Mouse (Mus musculus) small intestine, adult 2 months (tissue): ENCODE results near the gene Xirp2.

ENCODE experiments used
- CTCF ChIP-seq: fragments of 200-500 bp; IDR thresholded peaks from 2 replicates; pipeline ENCODE4 v1.5.1; 2012; ENCODE audit warnings: low read depth, mild to moderate bottlenecking, control low read depth, inconsistent platforms, low read length, moderate library complexity, mixed read lengths; ENCODE audit not compliant: insufficient replicate concordance, insufficient read length; ENCODE audit errors: extremely low read depth
- POLR2A ChIP-seq: fragments of 200-500 bp; IDR thresholded peaks from 2 replicates; pipeline ENCODE4 v1.6.1; 2012; ENCODE audit warnings: low read depth, mild to moderate bottlenecking, control low read depth, inconsistent platforms, low read length, moderate library complexity

- TF ChIP-seq CTCF (no peak), POLR2A (no peak)
Observed at GRCm38 (mm10) chr2:67445780-67446179, at the start of gene Xirp2.
